Mouse (Mus musculus): ENCODE results near the gene U2af1l4. TPM values are rescaled to one million over a fixed set of nuclear protein-coding genes. Genes with fewer than 3 reads are reported as not detected.

The U2af1l4 gene
- polyA plus RNA-seq, 1 experiment: 63.6 TPM

DNA sequence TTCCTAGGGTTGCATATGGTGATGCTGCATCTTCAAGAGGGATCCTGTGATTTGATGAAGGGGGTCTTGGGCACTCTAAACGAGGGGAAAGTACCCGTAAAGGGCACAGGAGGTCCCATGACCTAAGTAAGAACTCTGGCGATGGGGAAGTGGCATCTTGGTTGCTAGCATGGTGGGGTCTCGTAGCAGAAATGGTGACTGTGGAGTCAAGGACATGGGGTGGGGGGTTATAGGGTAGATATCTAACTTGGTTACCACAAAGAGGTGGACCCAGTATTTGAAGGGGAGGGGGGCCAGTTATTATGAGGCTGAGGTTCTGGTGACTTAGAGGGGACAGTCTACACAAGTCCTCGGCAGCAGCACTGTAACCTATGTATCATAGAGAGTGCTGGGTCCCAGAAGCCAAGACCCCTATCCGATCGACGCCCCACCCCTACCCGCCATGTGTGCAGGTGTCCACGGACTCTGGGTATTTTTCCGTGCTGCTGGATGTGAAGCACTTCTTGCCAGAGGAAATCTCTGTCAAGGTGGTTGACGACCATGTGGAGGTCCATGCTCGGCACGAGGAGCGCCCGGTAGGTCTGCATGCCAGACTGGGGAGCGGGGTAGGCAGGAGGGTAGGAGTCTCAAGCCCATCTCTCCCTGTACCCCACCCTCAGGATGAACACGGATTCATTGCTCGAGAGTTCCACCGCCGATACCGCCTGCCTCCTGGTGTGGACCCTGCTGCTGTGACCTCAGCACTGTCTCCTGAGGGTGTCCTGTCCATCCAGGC lies 9.1 kb upstream of the U2af1l4 start:
- no peaks in the 10 kb centered on the region for H3K27me3 ChIP-seq (ENCODE audit: control insufficient read depth, insufficient read depth, insufficient read length)
- H3K79me2 ChIP-seq (ENCODE audit: control insufficient read depth, insufficient read depth): peaks cover 23% of the 10 kb centered on the region
- peak overlapping the region; percentile 7 for H3ac ChIP-seq (ENCODE audit: control insufficient read depth, insufficient read length, low read depth)
- peaks cover 7% of the 10 kb centered on the region for H3K36me3 ChIP-seq (ENCODE audit: control insufficient read depth, insufficient read depth)
- no peak overlapping the region for H3K4me3 ChIP-seq (ENCODE audit: insufficient read depth, poor library complexity, severe bottlenecking)
- peaks cover 5% of the 10 kb centered on the region for H3K79me3 ChIP-seq (ENCODE audit: low read depth)
- TF ChIP-seq MYOG (IDR thresholded peaks at IDR 0.05; ENCODE audit: control insufficient read depth, extremely low read depth, insufficient read length): no peak
- no peak for TF ChIP-seq MYOD1 (IDR thresholded peaks at IDR 0.05; ENCODE audit: control insufficient read depth, insufficient read length, low read depth)
- no peak for TF ChIP-seq CTCF (IDR thresholded peaks at IDR 0.05; ENCODE audit: control insufficient read depth, insufficient read depth, insufficient read length)
- TF ChIP-seq FOSL1 (IDR thresholded peaks at IDR 0.05; ENCODE audit: insufficient read depth, low read length, poor library complexity, severe bottlenecking): no peak
- no peak for TF ChIP-seq CEBPB (IDR thresholded peaks at IDR 0.05; ENCODE audit: low read depth)

DNA sequence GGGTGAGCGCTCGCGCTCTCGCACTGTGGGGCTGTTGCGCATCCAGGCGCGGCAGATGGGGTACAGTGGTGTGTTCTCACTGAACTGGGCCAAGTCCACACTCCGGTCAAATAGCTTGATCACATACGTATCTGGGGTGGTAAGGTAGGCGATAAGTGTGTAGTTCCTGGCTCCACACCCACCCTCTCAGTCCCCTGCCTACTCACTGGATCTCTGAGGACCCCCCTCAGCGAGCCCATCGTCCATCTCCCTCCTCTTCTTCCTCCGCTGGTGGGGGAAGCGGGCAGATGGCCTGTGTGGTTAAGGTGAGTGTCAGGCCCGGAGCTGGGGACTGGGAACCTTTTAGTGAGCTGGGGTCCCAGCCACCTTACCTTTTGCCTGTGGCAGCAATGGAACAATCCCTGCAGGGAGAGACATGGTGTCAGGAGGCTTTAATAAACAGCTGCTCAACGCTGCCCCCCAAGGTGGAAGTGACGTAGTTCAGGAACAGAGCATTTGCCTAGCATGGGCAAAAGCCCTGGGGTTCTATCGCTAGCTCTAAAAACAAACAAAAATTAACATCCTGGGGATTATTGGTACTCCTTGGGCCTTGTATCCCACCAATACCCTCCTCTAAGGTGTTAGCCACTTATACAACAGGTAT lies 6.1 kb upstream of the U2af1l4 start:
- Histone ChIP-seq H3ac (ENCODE audit: control insufficient read depth, insufficient read length, low read depth) (no peak overlapping the region), H3K79me3 (ENCODE audit: low read depth) (peaks cover 5% of the 10 kb centered on the region), H3K27me3 (ENCODE audit: control insufficient read depth, insufficient read depth, insufficient read length) (no peaks in the 10 kb centered on the region), H3K79me2 (ENCODE audit: control insufficient read depth, insufficient read depth) (peaks cover 35% of the 10 kb centered on the region), H3K36me3 (ENCODE audit: control insufficient read depth, insufficient read depth) (peaks cover 7% of the 10 kb centered on the region), H3K4me3 (ENCODE audit: insufficient read depth, poor library complexity, severe bottlenecking) (no peak overlapping the region)
- TF ChIP-seq MAX (IDR thresholded peaks at IDR 0.05) (no peak), CEBPB (IDR thresholded peaks at IDR 0.05; ENCODE audit: low read depth) (no peak), MYOD1 (IDR thresholded peaks at IDR 0.05; ENCODE audit: control insufficient read depth, insufficient read length, low read depth) (no peak), CTCF (IDR thresholded peaks at IDR 0.05; ENCODE audit: control insufficient read depth, insufficient read depth, insufficient read length) (no peak), FOSL1 (IDR thresholded peaks at IDR 0.05; ENCODE audit: insufficient read depth, low read length, poor library complexity, severe bottlenecking) (no peak), USF1 (IDR thresholded peaks at IDR 0.05; ENCODE audit: low read depth) (no peak)

DNA sequence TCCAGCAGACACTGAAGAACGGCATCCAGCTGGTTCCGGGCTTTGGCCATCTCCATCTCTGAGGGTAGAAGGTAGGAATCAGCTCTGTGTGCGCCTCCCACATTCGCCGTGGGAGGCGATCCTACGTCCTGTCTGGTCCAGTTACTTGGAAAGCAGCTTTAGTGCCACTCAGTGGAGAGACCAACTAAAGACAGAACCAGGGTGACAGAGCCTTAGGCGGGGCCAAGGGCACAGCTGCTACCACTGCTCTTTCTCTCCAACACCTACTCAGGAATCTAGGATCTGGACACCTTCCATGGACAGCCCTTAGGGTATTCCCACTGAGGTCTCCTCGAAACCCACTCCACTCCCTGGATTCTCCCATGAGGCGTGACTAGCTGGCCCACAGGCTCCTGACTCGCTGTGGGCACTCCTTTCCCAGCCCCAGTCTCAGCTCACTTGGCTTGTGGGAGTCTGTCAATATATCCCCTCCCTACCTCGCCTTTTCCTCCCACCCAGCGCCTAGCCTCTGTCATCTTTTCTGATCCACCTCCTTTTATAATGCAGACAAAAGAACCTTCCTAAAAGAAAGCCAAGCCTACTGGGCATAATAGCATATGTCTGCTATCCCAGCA lies 5.1 kb upstream of the U2af1l4 start:
- H3K27me3 ChIP-seq (ENCODE audit: control insufficient read depth, insufficient read depth, insufficient read length): no peaks in the 10 kb centered on the region
- H3ac ChIP-seq (ENCODE audit: control insufficient read depth, insufficient read length, low read depth): no peak overlapping the region
- peak overlapping the region; percentile 53 for H3K4me3 ChIP-seq (ENCODE audit: insufficient read depth, poor library complexity, severe bottlenecking)
- peaks cover 45% of the 10 kb centered on the region for H3K79me2 ChIP-seq (ENCODE audit: control insufficient read depth, insufficient read depth)
- H3K36me3 ChIP-seq (ENCODE audit: control insufficient read depth, insufficient read depth): peaks cover 7% of the 10 kb centered on the region
- H3K79me3 ChIP-seq (ENCODE audit: low read depth): peaks cover 7% of the 10 kb centered on the region
- TF ChIP-seq CTCF (IDR thresholded peaks at IDR 0.05; ENCODE audit: control insufficient read depth, insufficient read depth, insufficient read length) (no peak), MYOD1 (IDR thresholded peaks at IDR 0.05; ENCODE audit: control insufficient read depth, insufficient read length, low read depth) (no peak), MYOG (IDR thresholded peaks at IDR 0.05; ENCODE audit: control insufficient read depth, extremely low read depth, insufficient read length) (no peak), CEBPB (IDR thresholded peaks at IDR 0.05; ENCODE audit: low read depth) (no peak), FOSL1 (IDR thresholded peaks at IDR 0.05; ENCODE audit: insufficient read depth, low read length, poor library complexity, severe bottlenecking) (no peak), USF1 (IDR thresholded peaks at IDR 0.05; ENCODE audit: low read depth) (no peak), MAX (IDR thresholded peaks at IDR 0.05) (no peak)

DNA sequence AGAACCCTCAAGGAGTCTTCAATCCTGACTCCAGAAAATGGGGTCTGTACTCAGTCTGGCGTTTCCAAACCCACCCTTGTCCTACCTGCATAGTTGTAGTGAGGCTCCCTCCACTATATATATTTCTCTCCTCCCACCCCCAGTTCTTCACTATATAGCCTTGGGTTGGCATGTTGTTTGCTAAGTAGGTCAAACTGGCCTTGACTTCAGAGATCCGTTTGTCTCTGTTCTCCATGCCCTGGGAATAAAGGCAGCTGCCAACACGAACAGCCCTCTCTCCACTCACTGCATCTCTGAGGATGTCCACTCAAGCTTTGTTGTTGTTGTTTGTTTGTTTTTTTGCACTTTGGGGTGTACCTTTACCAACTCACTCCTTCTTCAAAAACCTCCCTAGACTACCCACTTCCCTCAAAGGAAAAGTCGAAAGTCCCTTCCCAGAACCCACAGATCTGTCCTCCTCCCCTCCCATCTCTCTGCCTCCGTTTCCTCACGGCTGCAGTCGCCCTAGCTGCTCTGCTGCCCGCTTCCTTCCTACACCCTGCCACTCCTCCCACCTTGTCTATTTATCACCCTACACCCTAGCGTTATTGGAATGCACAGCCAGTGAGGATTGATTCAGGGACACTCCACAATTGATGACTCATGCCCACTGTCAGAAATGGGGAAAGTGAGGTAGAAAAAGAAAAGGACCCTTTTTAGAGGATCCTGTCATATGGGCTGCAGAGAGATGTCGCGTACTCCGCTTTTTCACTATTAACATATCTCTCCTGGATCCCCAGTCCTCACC lies 4.3 kb upstream of the U2af1l4 start:
- TF ChIP-seq CTCF (IDR thresholded peaks at IDR 0.05; ENCODE audit: control insufficient read depth, insufficient read depth, insufficient read length) (no peak), MYOG (IDR thresholded peaks at IDR 0.05; ENCODE audit: control insufficient read depth, extremely low read depth, insufficient read length) (no peak), USF1 (IDR thresholded peaks at IDR 0.05; ENCODE audit: low read depth) (no peak), MAX (IDR thresholded peaks at IDR 0.05) (no peak), FOSL1 (IDR thresholded peaks at IDR 0.05; ENCODE audit: insufficient read depth, low read length, poor library complexity, severe bottlenecking) (no peak), MYOD1 (IDR thresholded peaks at IDR 0.05; ENCODE audit: control insufficient read depth, insufficient read length, low read depth) (no peak), CEBPB (IDR thresholded peaks at IDR 0.05; ENCODE audit: low read depth) (no peak)
- H3ac ChIP-seq (ENCODE audit: control insufficient read depth, insufficient read length, low read depth): peak overlapping the region; percentile 87
- peaks cover 44% of the 10 kb centered on the region for H3K79me2 ChIP-seq (ENCODE audit: control insufficient read depth, insufficient read depth)
- peaks cover 7% of the 10 kb centered on the region for H3K79me3 ChIP-seq (ENCODE audit: low read depth)
- H3K36me3 ChIP-seq (ENCODE audit: control insufficient read depth, insufficient read depth): peaks cover 7% of the 10 kb centered on the region
- H3K4me3 ChIP-seq (ENCODE audit: insufficient read depth, poor library complexity, severe bottlenecking): peak overlapping the region; percentile 53
- H3K27me3 ChIP-seq (ENCODE audit: control insufficient read depth, insufficient read depth, insufficient read length): no peaks in the 10 kb centered on the region

DNA sequence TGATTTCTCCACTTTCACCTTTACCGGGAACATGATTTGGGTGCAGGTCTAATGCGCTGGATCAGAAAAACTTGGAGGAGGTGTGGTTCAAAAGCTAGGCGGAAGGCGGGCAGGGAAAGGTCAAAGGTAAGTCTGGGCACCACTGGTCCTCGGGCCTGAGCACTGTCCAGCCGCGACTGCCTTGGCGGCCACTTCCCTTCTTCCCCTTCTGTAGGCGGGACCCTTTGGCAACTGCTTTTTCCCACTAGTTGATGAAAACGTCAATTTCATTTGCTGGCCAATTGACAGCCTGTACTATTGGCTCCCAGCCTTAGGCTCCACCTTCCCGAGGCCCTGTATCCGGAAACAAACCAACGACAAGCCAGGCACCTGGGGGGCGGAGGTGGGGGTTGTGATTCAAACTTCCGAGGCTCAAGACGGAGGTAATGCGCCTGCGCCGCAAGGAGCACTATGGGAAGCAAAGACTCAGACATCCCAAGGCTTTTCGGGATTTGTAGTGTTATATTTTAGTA lies 3.6 kb upstream of the U2af1l4 start, which contains the start of gene Lin37:
Gene Lin37 (minus strand): TSS at position 396 of the 512 bp plus-strand sequence.
- Histone ChIP-seq H3K79me3 (ENCODE audit: low read depth) (peaks cover 7% of the 10 kb centered on the region), H3K36me3 (ENCODE audit: control insufficient read depth, insufficient read depth) (peaks cover 7% of the 10 kb centered on the region), H3K4me3 (ENCODE audit: insufficient read depth, poor library complexity, severe bottlenecking) (peak within 1 kb of the TSS; percentile 53), H3K27me3 (ENCODE audit: control insufficient read depth, insufficient read depth, insufficient read length) (no peaks in the 10 kb centered on the region), H3ac (ENCODE audit: control insufficient read depth, insufficient read length, low read depth) (peak within 1 kb of the TSS; percentile 87), H3K79me2 (ENCODE audit: control insufficient read depth, insufficient read depth) (peaks cover 45% of the 10 kb centered on the region)
- no peak for TF ChIP-seq CTCF (IDR thresholded peaks at IDR 0.05; ENCODE audit: control insufficient read depth, insufficient read depth, insufficient read length)
- no peak for TF ChIP-seq MYOG (IDR thresholded peaks at IDR 0.05; ENCODE audit: control insufficient read depth, extremely low read depth, insufficient read length)
- no peak for TF ChIP-seq CEBPB (IDR thresholded peaks at IDR 0.05; ENCODE audit: low read depth)
- TF ChIP-seq FOSL1 (IDR thresholded peaks at IDR 0.05; ENCODE audit: insufficient read depth, low read length, poor library complexity, severe bottlenecking): no peak
- no peak for TF ChIP-seq MAX (IDR thresholded peaks at IDR 0.05)
- no peak for TF ChIP-seq USF1 (IDR thresholded peaks at IDR 0.05; ENCODE audit: low read depth)
- TF ChIP-seq MYOD1 (IDR thresholded peaks at IDR 0.05; ENCODE audit: control insufficient read depth, insufficient read length, low read depth): no peak

Data from C2C12 (cell line).